Mouse (Mus musculus) naive thymus-derived CD4-positive, alpha-beta T cell, adult 2 months (primary cell): ENCODE measurements around the gene Ccl26.
"Not testable (repeated sequence)": the region's sequence is repeated elsewhere in the genome, so short reads cannot be mapped to it uniquely, and the experiment has no call there.

Source experiments
- DNase-seq: peaks from one replicate; pipeline ENCODE4 v3.0.0-alpha.2; 2011; ENCODE audit warnings: low read depth

Ccl26 gene

DNA sequence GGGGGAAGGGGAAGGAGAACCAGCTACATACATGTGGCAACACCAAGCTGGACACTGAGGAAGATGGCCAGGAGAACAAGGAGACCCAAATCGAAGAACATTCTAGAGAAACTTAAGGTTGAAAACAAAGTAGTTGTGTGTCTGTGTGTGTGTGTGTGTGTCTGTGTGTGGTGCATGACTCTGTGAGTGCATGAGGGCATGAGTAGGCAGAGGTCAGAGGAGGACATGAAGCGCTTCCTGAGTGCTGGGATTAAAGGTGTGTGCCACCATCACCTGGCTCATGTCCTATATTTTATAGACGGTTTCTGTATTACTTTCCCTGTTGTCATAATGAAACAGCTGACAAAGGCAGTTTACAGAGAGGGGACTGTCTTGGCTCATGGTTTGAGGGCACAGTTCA is at the start of gene Ccl26:
Gene Ccl26, minus strand, starts transcription at position 101 of the 400 bp plus-strand sequence.
- no peak for DNase-seq

DNA sequence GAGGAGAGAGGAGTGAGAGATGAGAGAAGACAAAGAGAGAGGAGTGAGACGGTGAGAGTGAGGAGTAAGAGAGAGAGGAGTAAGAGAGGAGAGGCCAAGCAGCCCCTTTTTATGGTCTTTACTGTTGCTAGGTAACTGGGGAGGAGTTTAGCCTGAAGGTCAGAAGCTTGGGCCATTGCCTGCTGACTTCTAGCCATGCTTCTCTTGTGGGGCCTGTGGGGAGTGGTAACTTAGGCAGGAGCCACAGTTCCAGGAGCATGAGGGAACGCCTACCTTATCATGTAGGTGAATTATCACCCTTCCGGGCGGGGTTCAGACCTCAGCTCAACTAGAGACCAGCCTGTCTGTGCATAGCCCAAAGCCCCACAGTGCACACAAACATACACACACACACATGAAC is 46.4 kb upstream of the Ccl26 start:
- DNase-seq, result no peak

GRCm38 (mm10) chr5:135607581-135607980 is 44.2 kb upstream of the Ccl26 start:
- no peak for DNase-seq

- not testable (repeated sequence) for DNase-seq
Measured at GRCm38 (mm10) chr5:135606717-135607116, 43.3 kb upstream of the Ccl26 start.

DNA sequence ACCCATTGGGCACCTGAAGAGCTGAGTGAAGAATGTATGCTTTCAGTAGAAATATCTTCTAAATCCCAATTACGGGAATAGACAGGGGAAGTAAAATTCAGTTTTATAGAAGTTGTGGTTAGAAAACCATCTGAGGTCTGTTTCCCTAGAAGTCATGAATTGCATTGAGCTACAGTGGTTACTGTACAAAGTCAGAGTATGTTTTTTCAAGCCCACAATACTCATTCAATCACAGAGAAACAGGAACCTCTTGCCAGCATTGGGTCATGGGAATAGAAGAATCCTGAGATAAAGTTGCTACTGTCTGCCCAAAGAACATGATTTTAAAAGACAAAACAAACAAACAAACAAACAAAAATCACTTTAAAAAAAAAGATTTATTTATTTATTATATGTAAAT is 41.3 kb upstream of the Ccl26 start:
- DNase-seq, result not testable (repeated sequence)

GRCm38 (mm10) chr5:135589996-135590784 is 26.8 kb upstream of the Ccl26 start:
- no peak for DNase-seq

DNA sequence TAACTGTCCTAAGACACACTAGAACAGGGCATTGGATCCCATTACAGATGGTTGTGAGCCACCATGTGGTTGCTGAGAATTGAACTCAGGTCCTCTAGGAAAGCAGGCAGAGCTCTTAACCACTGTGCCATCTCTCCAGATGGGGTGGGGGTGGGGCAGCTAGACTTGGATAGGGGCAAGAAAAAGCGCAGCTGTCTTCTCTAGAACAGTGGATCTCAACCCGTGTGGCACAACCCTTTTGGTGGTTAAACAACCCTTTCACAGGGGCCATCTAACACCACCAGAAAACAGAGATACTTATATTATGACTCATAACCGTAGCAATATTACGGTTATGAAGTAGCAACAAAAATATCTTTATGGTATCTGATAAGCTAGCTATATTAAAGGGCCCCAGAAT is 24.4 kb upstream of the Ccl26 start:
- no peak for DNase-seq

DNA sequence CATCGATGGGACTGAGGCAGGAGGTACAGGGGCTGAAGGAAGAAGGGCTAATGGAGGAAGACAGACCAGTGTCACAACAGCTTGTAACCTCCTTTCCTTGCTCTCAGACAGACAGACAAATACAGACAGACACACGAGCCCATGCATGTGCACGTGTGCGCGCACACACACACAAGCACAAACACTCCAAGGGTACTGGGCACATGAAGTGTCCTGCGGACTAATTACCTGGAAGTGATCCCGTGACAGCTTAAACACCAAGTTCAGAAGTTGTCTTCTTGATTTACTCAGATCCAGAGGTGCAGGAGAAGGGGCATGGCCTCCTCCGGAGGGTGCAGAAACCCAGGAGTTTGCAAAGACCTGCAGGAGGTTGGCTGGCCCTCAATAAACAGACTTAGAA is 22.3 kb upstream of the Ccl26 start:
- no peak for DNase-seq

- DNase-seq, result no peak
Measured at GRCm38 (mm10) chr5:135582330-135582729, 19.0 kb upstream of the Ccl26 start.

GRCm38 (mm10) chr5:135579331-135579751 is 16.0 kb upstream of the Ccl26 start:
- DNase-seq, result no peak

- DNase-seq, result no peak
Measured at GRCm38 (mm10) chr5:135576055-135576454, 12.7 kb upstream of the Ccl26 start.

DNA sequence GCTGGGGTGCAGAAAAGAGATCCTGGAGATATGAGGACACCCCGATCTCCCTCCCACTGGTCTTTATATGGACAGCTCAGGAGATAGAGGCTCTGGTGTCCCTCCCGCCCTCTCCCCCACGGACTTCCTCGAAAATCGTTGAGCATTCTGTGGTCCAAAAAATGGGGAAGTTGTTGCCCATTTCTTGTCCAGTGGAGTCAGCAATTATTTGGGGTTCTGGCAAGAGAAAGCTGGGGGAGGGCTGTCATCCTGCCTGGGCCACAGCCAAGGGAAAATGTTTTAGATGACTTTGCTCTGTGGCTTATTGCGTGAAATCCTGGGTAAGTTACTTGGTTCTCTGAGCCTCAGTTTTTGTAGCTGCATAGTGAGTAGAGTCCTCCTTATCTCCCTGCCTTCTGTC is 9.6 kb upstream of the Ccl26 start, which contains the start of gene Ccl24:
Gene Ccl24, minus strand, starts transcription at position 44 of the 400 bp plus-strand sequence.
- DNase-seq, result no peak

DNA sequence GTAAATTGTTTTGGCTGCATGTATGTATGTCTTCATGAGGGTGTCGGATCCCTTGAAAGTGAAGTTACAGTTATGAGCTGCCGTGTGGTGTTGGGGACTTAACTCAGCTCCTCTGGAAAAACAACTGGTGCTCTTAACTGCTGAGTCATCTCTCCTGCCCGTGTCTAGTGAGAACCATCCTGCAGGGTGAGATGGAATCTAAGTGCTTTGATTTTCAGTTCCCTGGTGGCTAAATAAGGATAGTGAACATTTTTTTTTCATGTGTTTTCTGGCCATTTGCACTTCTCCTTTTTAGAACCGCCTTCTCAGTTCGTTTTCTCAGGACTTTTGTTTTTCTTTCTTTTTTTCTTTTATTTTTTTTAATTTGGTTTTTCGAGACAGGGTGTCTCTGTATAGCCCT is 5.3 kb upstream of the Ccl26 start:
- DNase-seq, result no peak

DNA sequence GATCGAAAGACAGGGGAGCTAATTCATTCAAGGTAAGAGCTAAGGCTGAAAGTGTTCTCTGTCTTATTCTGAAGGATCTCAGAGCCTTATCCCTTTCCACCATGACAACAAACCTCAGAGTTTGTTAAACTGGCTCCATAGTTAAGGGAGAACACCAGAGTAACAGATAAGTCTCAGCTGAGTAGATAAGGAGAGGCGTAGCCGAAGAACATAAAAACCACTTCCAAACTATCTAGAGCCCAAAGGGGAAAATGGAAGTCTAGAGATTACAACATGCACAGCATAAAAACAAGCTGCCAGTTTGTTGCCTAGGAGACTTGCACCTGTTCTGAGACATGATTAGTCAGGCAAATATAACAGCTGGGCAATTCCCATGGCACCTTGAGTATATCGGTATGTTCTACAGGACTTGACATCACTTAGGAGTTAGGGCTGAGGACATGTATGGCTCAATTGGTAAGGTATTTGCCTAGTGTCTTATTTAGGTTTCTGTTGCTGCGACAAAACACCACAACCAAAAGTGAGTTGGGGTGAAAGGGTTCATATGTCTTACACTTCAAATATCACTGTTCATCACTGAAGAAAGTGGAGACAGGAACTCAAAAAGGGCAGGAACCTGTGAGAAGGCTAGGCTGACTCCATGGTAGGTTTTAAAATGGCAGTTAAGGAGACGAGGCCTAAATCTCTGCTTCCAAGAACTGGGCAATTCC is 4.3 kb upstream of the Ccl26 start:
- no peak for DNase-seq

GRCm38 (mm10) chr5:135557671-135558070 is 5.7 kb downstream of the Ccl26 start:
- DNase-seq, result no peak

DNA sequence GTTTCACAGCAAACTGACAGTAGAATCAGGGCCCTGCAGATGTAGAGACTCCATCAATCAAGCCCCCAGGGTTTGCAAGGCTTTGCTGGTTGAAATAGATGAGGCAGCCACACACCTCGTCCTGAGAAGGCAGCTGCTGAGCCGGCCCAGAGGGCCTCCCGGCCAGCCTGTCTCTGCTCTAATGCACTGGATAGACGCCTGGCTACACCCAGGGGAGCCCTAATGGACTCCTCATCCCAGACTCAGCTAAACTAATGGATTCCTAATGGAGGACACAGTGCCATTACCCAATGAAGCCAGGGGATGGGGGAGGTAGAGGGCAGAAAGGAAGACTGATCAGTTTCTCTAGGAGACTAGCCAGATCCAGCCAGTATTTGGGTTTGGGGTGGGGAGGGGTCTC is 6.3 kb downstream of the Ccl26 start:
- DNase-seq, result no peak

- DNase-seq, result no peak
Measured at GRCm38 (mm10) chr5:135556259-135556658, 7.1 kb downstream of the Ccl26 start.

GRCm38 (mm10) chr5:135551591-135551990 is 11.8 kb downstream of the Ccl26 start:
- no peak for DNase-seq

DNA sequence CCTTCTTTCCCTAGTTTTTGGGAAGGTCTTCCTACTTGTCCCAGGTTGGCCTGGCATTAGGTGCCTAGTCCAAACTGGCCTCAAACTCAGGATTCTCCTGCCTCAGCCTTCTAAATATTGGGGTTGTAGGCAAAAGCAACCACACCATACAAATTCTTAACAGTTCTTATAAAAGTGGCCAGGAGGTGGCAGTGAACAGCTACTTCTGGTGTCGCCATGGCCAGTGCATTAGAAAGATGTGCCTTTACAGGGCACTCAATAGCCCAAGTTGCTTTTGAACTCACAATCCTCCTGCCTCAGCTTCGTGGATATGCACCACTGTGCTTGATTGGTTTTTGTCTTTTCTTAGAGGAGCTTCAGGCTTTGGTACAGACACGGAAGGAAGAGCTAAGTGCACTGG is 12.5 kb downstream of the Ccl26 start:
- DNase-seq, result peak; percentile 34

DNA sequence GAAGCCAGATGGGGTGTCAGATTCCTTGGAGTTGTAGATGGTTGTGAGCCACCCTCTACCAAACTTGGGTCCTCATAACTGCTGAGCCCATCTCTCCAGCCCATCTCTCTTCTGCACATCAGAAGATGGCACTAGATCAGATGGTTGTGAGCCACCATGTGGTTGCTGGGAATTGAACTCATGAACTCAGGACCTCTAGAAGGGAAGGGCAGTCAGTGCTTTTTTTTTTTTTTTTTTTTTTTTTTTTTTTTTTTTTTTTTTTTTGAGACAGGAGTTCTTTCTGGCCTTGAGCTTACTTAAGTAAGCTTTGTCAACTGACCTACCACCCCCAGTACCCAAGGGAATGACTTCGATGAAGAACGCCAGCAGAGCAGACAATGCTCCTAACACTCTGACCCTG is 15.4 kb downstream of the Ccl26 start:
- DNase-seq, result no peak

- DNase-seq, result peak; percentile 99
Measured at GRCm38 (mm10) chr5:135544865-135545797, 18.2 kb downstream of the Ccl26 start, which contains the start of gene Hip1. Hip1 (minus strand) TSS chr5:135545120.

DNA sequence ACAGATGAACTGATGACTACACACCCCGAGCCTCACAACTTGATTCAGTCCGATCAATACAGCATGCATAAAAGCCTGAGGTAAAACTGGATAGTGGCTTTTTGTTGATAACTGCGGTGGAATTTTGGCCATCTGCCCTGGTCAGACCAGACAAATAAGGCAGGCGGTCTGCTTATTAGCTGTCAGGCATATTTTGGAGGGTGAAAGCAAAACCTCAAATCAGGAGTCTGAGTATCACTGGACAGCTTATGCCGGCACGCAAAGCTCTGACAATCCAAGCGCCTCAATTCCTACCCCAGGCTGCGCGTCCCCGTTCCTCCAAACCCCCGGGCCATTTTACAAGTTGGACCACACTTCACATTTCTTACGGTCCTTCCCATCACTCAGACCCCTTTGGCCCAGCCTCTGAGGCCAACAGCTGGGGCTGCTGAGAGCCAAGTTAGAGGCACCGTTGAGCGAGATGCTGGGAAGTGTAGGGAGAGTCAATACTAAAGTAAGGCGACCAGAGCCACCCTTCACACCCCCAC is 19.3 kb downstream of the Ccl26 start:
- no peak for DNase-seq
